Mouse (Mus musculus): Measurements from ENCODE around the gene Hyou1. TPM values are rescaled to one million over a fixed set of nuclear protein-coding genes. Genes with fewer than 3 reads are reported as not detected.

Hyou1 gene
- total and polyA plus RNA-seq, 3 experiments, result 23.1 to 79.6 (median 73.9) TPM

GRCm38 (mm10) chr9:44345570-44346433 is 33.5 kb upstream of the Hyou1 start:
- Histone ChIP-seq H3K79me2 (replicated peaks; ENCODE audit: control insufficient read depth, insufficient read depth, low read length) (no peaks in the 10 kb centered on the region), H3K4me1 (ENCODE audit: control insufficient read depth, insufficient read depth, low read length) (peaks cover 3% of the 10 kb centered on the region), H3K9ac (ENCODE audit: low read depth, low read length) (no peak overlapping the region), H3K36me3 (ENCODE audit: control insufficient read depth, insufficient read depth, low read length) (no peaks in the 10 kb centered on the region), H3K27ac (no peak overlapping the region), H3K4me3 (no peak overlapping the region), H3K27me3 (ENCODE audit: control insufficient read depth, insufficient read depth, low read length) (no peaks in the 10 kb centered on the region)
- TF ChIP-seq POLR2A (IDR thresholded peaks at IDR 0.05; ENCODE audit: insufficient read depth, low read depth, low read length) (no peak), EP300 (IDR thresholded peaks at IDR 0.05; ENCODE audit: insufficient read depth, low read depth, low read length) (no peak), CTCF (IDR thresholded peaks at IDR 0.05) (no peak)
- intact Hi-C loops (cut with DNase I), result no loop called here
- WGBS, result 85% methylated on average over 6 of the region's 6 CpGs
- DNase-seq, result no peak

DNA sequence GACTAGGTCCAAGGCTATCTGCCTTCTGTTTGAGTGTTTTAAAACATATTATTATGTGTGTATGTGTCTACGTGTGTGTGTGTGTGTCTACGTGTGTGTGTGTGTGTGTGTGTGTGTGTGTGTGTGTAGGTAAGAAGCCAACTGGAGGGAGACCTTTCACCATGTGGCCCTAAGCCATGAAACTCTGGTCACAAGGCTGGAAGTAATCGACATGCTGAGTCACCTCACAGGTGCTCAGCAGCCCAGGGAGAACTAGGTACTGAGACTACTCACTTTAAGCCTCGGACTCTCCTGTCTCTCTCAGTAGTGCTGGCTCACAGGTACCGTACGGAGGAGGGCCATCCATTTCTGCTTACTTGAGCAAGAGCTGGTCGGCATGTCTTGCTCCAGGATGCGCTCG is 32.1 kb upstream of the Hyou1 start:
- H3K9ac ChIP-seq (ENCODE audit: low read depth, low read length), result no peak overlapping the region
- no peak overlapping the region for H3K4me3 ChIP-seq
- H3K27ac ChIP-seq, result no peak overlapping the region
- peaks cover 3% of the 10 kb centered on the region for H3K4me1 ChIP-seq (ENCODE audit: control insufficient read depth, insufficient read depth, low read length)
- no peaks in the 10 kb centered on the region for H3K79me2 ChIP-seq (replicated peaks; ENCODE audit: control insufficient read depth, insufficient read depth, low read length)
- intact Hi-C loops (cut with DNase I), result no loop called here
- WGBS, result 92% methylated on average over 9 of the region's 9 CpGs
- no peaks in the 10 kb centered on the region for H3K36me3 ChIP-seq (ENCODE audit: control insufficient read depth, insufficient read depth, low read length)
- H3K27me3 ChIP-seq (ENCODE audit: control insufficient read depth, insufficient read depth, low read length), result no peaks in the 10 kb centered on the region
- no peak for TF ChIP-seq POLR2A (IDR thresholded peaks at IDR 0.05; ENCODE audit: insufficient read depth, low read depth, low read length)
- no peak for TF ChIP-seq CTCF (IDR thresholded peaks at IDR 0.05)
- no peak for TF ChIP-seq EP300 (IDR thresholded peaks at IDR 0.05; ENCODE audit: insufficient read depth, low read depth, low read length)
- no peak for DNase-seq

GRCm38 (mm10) chr9:44347621-44348020 is 31.7 kb upstream of the Hyou1 start:
- 80% methylated on average over 4 of the region's 4 CpGs for WGBS
- DNase-seq, result no peak
- peaks cover 3% of the 10 kb centered on the region for H3K4me1 ChIP-seq (ENCODE audit: control insufficient read depth, insufficient read depth, low read length)
- no peaks in the 10 kb centered on the region for H3K79me2 ChIP-seq (replicated peaks; ENCODE audit: control insufficient read depth, insufficient read depth, low read length)
- H3K27me3 ChIP-seq (ENCODE audit: control insufficient read depth, insufficient read depth, low read length), result no peaks in the 10 kb centered on the region
- TF ChIP-seq EP300 (IDR thresholded peaks at IDR 0.05; ENCODE audit: insufficient read depth, low read depth, low read length) (no peak), POLR2A (IDR thresholded peaks at IDR 0.05; ENCODE audit: insufficient read depth, low read depth, low read length) (no peak), CTCF (IDR thresholded peaks at IDR 0.05) (no peak)
- H3K27ac ChIP-seq, result no peak overlapping the region
- no peak overlapping the region for H3K4me3 ChIP-seq
- H3K9ac ChIP-seq (ENCODE audit: low read depth, low read length), result no peak overlapping the region
- intact Hi-C loops (cut with DNase I), result no loop called here
- no peaks in the 10 kb centered on the region for H3K36me3 ChIP-seq (ENCODE audit: control insufficient read depth, insufficient read depth, low read length)

DNA sequence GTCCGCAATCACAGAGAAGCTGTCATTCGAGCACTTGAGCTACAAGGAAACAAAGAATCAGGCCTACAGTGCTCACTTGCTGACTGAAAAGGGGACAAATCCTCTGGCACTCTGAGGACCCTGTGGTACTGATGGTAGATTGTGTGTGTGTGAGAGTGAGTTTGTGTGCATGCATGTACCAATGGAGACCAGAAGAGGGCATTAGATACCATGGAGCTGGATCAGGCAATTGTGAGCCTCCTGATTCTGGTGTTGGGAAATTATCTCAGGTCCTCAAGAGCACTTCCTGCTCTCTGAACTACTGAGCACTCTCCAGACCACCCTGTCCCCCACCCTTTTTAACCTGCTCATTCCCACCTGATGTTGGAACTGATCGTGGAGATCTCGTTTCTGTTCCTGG is 30.7 kb upstream of the Hyou1 start:
- no peaks in the 10 kb centered on the region for H3K4me1 ChIP-seq (ENCODE audit: control insufficient read depth, insufficient read depth, low read length)
- no peaks in the 10 kb centered on the region for H3K27me3 ChIP-seq (ENCODE audit: control insufficient read depth, insufficient read depth, low read length)
- intact Hi-C loops (cut with DNase I), result no loop called here
- H3K79me2 ChIP-seq (replicated peaks; ENCODE audit: control insufficient read depth, insufficient read depth, low read length), result no peaks in the 10 kb centered on the region
- H3K27ac ChIP-seq, result no peak overlapping the region
- H3K4me3 ChIP-seq, result no peak overlapping the region
- no peaks in the 10 kb centered on the region for H3K36me3 ChIP-seq (ENCODE audit: control insufficient read depth, insufficient read depth, low read length)
- 99% methylated on average over 4 of the region's 4 CpGs for WGBS
- TF ChIP-seq EP300 (IDR thresholded peaks at IDR 0.05; ENCODE audit: insufficient read depth, low read depth, low read length) (no peak), POLR2A (IDR thresholded peaks at IDR 0.05; ENCODE audit: insufficient read depth, low read depth, low read length) (no peak), CTCF (IDR thresholded peaks at IDR 0.05) (peak; percentile 30)
- H3K9ac ChIP-seq (ENCODE audit: low read depth, low read length), result no peak overlapping the region
- DNase-seq, result no peak

GRCm38 (mm10) chr9:44351396-44351795 is 27.9 kb upstream of the Hyou1 start:
- WGBS, result 95% methylated on average over 4 of the region's 4 CpGs
- no peak for TF ChIP-seq CTCF (IDR thresholded peaks at IDR 0.05)
- TF ChIP-seq EP300 (IDR thresholded peaks at IDR 0.05; ENCODE audit: insufficient read depth, low read depth, low read length), result no peak
- TF ChIP-seq POLR2A (IDR thresholded peaks at IDR 0.05; ENCODE audit: insufficient read depth, low read depth, low read length), result no peak
- no peak overlapping the region for H3K4me3 ChIP-seq
- no peaks in the 10 kb centered on the region for H3K36me3 ChIP-seq (ENCODE audit: control insufficient read depth, insufficient read depth, low read length)
- DNase-seq, result no peak
- no peaks in the 10 kb centered on the region for H3K79me2 ChIP-seq (replicated peaks; ENCODE audit: control insufficient read depth, insufficient read depth, low read length)
- H3K9ac ChIP-seq (ENCODE audit: low read depth, low read length), result no peak overlapping the region
- no peaks in the 10 kb centered on the region for H3K4me1 ChIP-seq (ENCODE audit: control insufficient read depth, insufficient read depth, low read length)
- intact Hi-C loops (cut with DNase I), result no loop called here
- H3K27me3 ChIP-seq (ENCODE audit: control insufficient read depth, insufficient read depth, low read length), result no peaks in the 10 kb centered on the region
- no peak overlapping the region for H3K27ac ChIP-seq

GRCm38 (mm10) chr9:44352337-44352736 is 27.0 kb upstream of the Hyou1 start:
- no peak overlapping the region for H3K27ac ChIP-seq
- no peaks in the 10 kb centered on the region for H3K36me3 ChIP-seq (ENCODE audit: control insufficient read depth, insufficient read depth, low read length)
- no peak for DNase-seq
- no peak overlapping the region for H3K9ac ChIP-seq (ENCODE audit: low read depth, low read length)
- H3K4me3 ChIP-seq, result no peak overlapping the region
- WGBS, result 88% methylated on average over 10 of the region's 10 CpGs
- no peaks in the 10 kb centered on the region for H3K27me3 ChIP-seq (ENCODE audit: control insufficient read depth, insufficient read depth, low read length)
- TF ChIP-seq EP300 (IDR thresholded peaks at IDR 0.05; ENCODE audit: insufficient read depth, low read depth, low read length) (no peak), POLR2A (IDR thresholded peaks at IDR 0.05; ENCODE audit: insufficient read depth, low read depth, low read length) (no peak), CTCF (IDR thresholded peaks at IDR 0.05) (no peak)
- no peaks in the 10 kb centered on the region for H3K79me2 ChIP-seq (replicated peaks; ENCODE audit: control insufficient read depth, insufficient read depth, low read length)
- intact Hi-C loops (cut with DNase I), result no loop called here
- H3K4me1 ChIP-seq (ENCODE audit: control insufficient read depth, insufficient read depth, low read length), result no peaks in the 10 kb centered on the region

All from heart, adult 2 months (tissue).